Mouse (Mus musculus): ENCODE data around the gene Zfp972.

Zfp972 gene

GRCm38 (mm10) chr2:177925563-177926103 is at the start of gene Zfp972:
Gene Zfp972, minus strand, starts transcription at chr2:177925613.
- 73% methylated on average over 4 of the region's 5 CpGs for WGBS

- WGBS: 79% methylated on average over 7 of the region's 7 CpGs
Observed at GRCm38 (mm10) chr2:177974814-177975213, 49.4 kb upstream of the Zfp972 start.

- 1% methylated on average over 7 of the region's 7 CpGs for WGBS
Observed at GRCm38 (mm10) chr2:177957145-177957544, 31.7 kb upstream of the Zfp972 start, which contains the start of gene Gm14326. Gene Gm14326, minus strand, starts transcription at chr2:177957297.

- under 1% methylated on average over 18 of the region's 18 CpGs for WGBS
Observed at GRCm38 (mm10) chr2:177956734-177957133, 31.3 kb upstream of the Zfp972 start.

- 81% methylated on average over 3 of the region's 12 CpGs for WGBS
Observed at GRCm38 (mm10) chr2:177903276-177903675, 22.1 kb downstream of the Zfp972 start.

- WGBS: 68% methylated on average over 2 of the region's 3 CpGs
Observed at GRCm38 (mm10) chr2:177898171-177898570, 27.2 kb downstream of the Zfp972 start.

GRCm38 (mm10) chr2:177897046-177897578 is 28.3 kb downstream of the Zfp972 start, which contains the start of gene Gm14327:
Gene Gm14327, plus strand, starts transcription at chr2:177897096.
- WGBS: 44% methylated on average over 12 of the region's 13 CpGs

GRCm38 (mm10) chr2:177887743-177888142 is 37.7 kb downstream of the Zfp972 start:
- WGBS: 95% methylated on average over 14 of the region's 14 CpGs

GRCm38 (mm10) chr2:177862254-177862653 is 63.2 kb downstream of the Zfp972 start:
- 87% methylated on average over 2 of the region's 2 CpGs for WGBS
